Mouse (Mus musculus): ENCODE data around the gene Bpifb4. TPM values are rescaled to one million over a fixed set of nuclear protein-coding genes. Genes with fewer than 3 reads are reported as not detected.

Bpifb4 gene
- total and polyA plus RNA-seq, 3 experiments, result not detected

GRCm38 (mm10) chr2:153963334-153963733, 25.3 kb downstream of the Bpifb4 start:
- Histone ChIP-seq H3K36me3 (ENCODE audit: control insufficient read depth in 1 of 2, insufficient read depth in 2 of 2, low read length in 2 of 2) (no peaks in the 10 kb centered on the region), H3K9ac (ENCODE audit: control insufficient read depth, low read depth, low read length, poor library complexity, severe bottlenecking) (no peak overlapping the region), H3K79me2 (ENCODE audit: control insufficient read depth, insufficient read depth, low read length, poor library complexity) (no peaks in the 10 kb centered on the region), H3K27me3 (ENCODE audit: control insufficient read depth in 1 of 2, insufficient read depth in 2 of 2, low read length in 2 of 2) (no peaks in the 10 kb centered on the region), H3K27ac (ENCODE audit: control insufficient read depth, low read depth, low read length) (no peak overlapping the region), H3K4me3 (ENCODE audit: control insufficient read depth in 1 of 2, insufficient read depth in 1 of 2, low read depth in 2 of 2, low read length in 2 of 2) (no peak overlapping the region), H3K9me3 (replicated peaks; ENCODE audit: insufficient read depth, low read length) (no peaks in the 10 kb centered on the region), H3K4me1 (ENCODE audit: control insufficient read depth in 1 of 2, insufficient read depth in 2 of 2, low read length in 2 of 2) (no peaks in the 10 kb centered on the region)
- no peak for DNase-seq (ENCODE audit: low read depth, low spot score)
- TF ChIP-seq RAD21 (IDR thresholded peaks at IDR 0.05; ENCODE audit: low read depth, low read length) (no peak), TBP (IDR thresholded peaks at IDR 0.05; ENCODE audit: low read depth, low read length) (no peak), CHD2 (IDR thresholded peaks at IDR 0.05; ENCODE audit: low read length) (no peak), MAX (IDR thresholded peaks at IDR 0.05; ENCODE audit: low read length) (no peak)

- no peak for DNase-seq (ENCODE audit: low read depth, low spot score)
- Histone ChIP-seq H3K79me2 (ENCODE audit: control insufficient read depth, insufficient read depth, low read length, poor library complexity) (no peaks in the 10 kb centered on the region), H3K4me1 (ENCODE audit: control insufficient read depth in 1 of 2, insufficient read depth in 2 of 2, low read length in 2 of 2) (no peaks in the 10 kb centered on the region), H3K9ac (ENCODE audit: control insufficient read depth, low read depth, low read length, poor library complexity, severe bottlenecking) (no peak overlapping the region), H3K9me3 (replicated peaks; ENCODE audit: insufficient read depth, low read length) (no peaks in the 10 kb centered on the region), H3K4me3 (ENCODE audit: control insufficient read depth in 1 of 2, insufficient read depth in 1 of 2, low read depth in 2 of 2, low read length in 2 of 2) (no peak overlapping the region), H3K27ac (ENCODE audit: control insufficient read depth, low read depth, low read length) (no peak overlapping the region), H3K36me3 (ENCODE audit: control insufficient read depth in 1 of 2, insufficient read depth in 2 of 2, low read length in 2 of 2) (no peaks in the 10 kb centered on the region), H3K27me3 (ENCODE audit: control insufficient read depth in 1 of 2, insufficient read depth in 2 of 2, low read length in 2 of 2) (no peaks in the 10 kb centered on the region)
- TF ChIP-seq ZNF384 (IDR thresholded peaks at IDR 0.05; ENCODE audit: low read depth, low read length) (no peak), EP300 (IDR thresholded peaks at IDR 0.05; ENCODE audit: low read depth in 1 of 2, low read length in 2 of 2) (no peak), TBP (IDR thresholded peaks at IDR 0.05; ENCODE audit: low read depth, low read length) (no peak), JUND (IDR thresholded peaks at IDR 0.05; ENCODE audit: low read depth, low read length) (no peak), TAL1 (IDR thresholded peaks at IDR 0.05; ENCODE audit: low read length) (no peak), NRF1 (IDR thresholded peaks at IDR 0.05; ENCODE audit: insufficient read depth, low read depth, low read length, poor library complexity, severe bottlenecking) (no peak), BHLHE40 (IDR thresholded peaks at IDR 0.05; ENCODE audit: borderline replicate concordance, low read depth, low read length) (no peak), HCFC1 (IDR thresholded peaks at IDR 0.05; ENCODE audit: low read depth, low read length) (no peak), MAZ (IDR thresholded peaks at IDR 0.05; ENCODE audit: low read depth, low read length) (no peak), MAFK (IDR thresholded peaks at IDR 0.05; ENCODE audit: borderline replicate concordance, low read depth, low read length) (no peak)
Observed at GRCm38 (mm10) chr2:153970221-153970620, 32.2 kb downstream of the Bpifb4 start.

DNA sequence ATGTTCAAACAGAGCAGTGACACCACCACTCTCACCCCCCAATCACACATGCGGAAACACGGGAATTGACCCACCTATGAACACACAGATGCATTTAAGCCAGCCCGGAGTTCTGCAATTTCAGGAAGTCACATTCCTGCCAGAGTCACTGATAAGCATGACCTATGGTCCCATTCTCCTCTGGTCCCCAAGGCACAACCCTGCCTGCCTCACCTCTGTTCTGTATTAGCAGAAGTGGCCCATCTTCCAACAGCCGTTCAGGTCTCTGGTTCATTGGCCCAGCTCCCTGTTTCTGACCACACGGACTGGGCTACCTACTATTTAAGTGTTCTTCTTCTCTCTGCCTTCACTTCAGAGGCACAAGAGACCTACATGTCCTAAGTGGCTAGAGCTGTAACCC, 36.6 kb downstream of the Bpifb4 start, which contains the start of gene Bpifa6:
Gene Bpifa6, plus strand, starts transcription at position 364 of the 400 bp plus-strand sequence.
- DNase-seq (ENCODE audit: low read depth, low spot score), result no peak
- no peak for TF ChIP-seq E2F4 (IDR thresholded peaks at IDR 0.05; ENCODE audit: borderline replicate concordance, low read depth, low read length)
- TF ChIP-seq MAZ (IDR thresholded peaks at IDR 0.05; ENCODE audit: low read depth, low read length), result no peak
- no peak for TF ChIP-seq CHD2 (IDR thresholded peaks at IDR 0.05; ENCODE audit: low read length)
- no peaks in the 10 kb centered on the region for H3K9me3 ChIP-seq (replicated peaks; ENCODE audit: insufficient read depth, low read length)
- no peaks in the 10 kb centered on the region for H3K36me3 ChIP-seq (ENCODE audit: control insufficient read depth in 1 of 2, insufficient read depth in 2 of 2, low read length in 2 of 2)
- no peak within 1 kb of the TSS for H3K9ac ChIP-seq (ENCODE audit: control insufficient read depth, low read depth, low read length, poor library complexity, severe bottlenecking)
- H3K27ac ChIP-seq (ENCODE audit: control insufficient read depth, low read depth, low read length), result no peak within 1 kb of the TSS
- no peaks in the 10 kb centered on the region for H3K4me1 ChIP-seq (ENCODE audit: control insufficient read depth in 1 of 2, insufficient read depth in 2 of 2, low read length in 2 of 2)
- no peaks in the 10 kb centered on the region for H3K79me2 ChIP-seq (ENCODE audit: control insufficient read depth, insufficient read depth, low read length, poor library complexity)
- H3K4me3 ChIP-seq (ENCODE audit: control insufficient read depth in 1 of 2, insufficient read depth in 1 of 2, low read depth in 2 of 2, low read length in 2 of 2), result no peak within 1 kb of the TSS
- no peaks in the 10 kb centered on the region; a peak in 1 of 4 replicates for H3K27me3 ChIP-seq (ENCODE audit: control insufficient read depth in 1 of 2, insufficient read depth in 2 of 2, low read length in 2 of 2)
